Mouse (Mus musculus) right cerebral cortex, adult 2 months (tissue): ENCODE data around the gene Gldn.

Experiments
- DNase-seq, 2 experiments: peaks; one replicate each; pipeline ENCODE4 v3.0.0; 2021 to 2022; ENCODE audit warnings: low spot score in 2 of 2

The Gldn gene

GRCm38 (mm10) chr9:54286331-54286987 is at the start of gene Gldn:
Gene Gldn (plus strand): TSS chr9:54286486.
- DNase-seq = peak; percentile 3 to 15

- no peak for DNase-seq
Measured at GRCm38 (mm10) chr9:54244869-54245665, 41.2 kb upstream of the Gldn start.

DNA sequence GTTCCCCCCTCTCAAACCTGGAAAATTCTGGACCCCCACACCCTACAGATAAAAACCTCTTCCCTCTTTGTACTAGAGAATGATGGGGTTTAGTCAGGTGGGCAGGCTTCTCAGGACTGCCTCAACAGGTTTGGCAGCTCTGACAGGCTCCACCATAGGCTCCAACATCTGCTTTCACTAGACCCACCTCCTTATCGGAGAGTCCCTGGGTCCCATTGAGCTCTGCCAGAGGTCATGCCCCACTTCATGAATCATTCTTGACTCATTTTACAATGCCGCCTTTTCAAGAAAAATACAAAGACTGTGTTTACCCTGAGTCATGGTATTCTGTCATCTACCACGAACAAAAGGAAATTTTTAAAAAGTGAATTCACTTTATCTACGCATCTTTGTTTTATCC is 21.5 kb upstream of the Gldn start:
- no peak for DNase-seq

GRCm38 (mm10) chr9:54268010-54268409 is 18.3 kb upstream of the Gldn start, which contains the start of gene Cyp19a1:
Gene Cyp19a1 (minus strand): TSS chr9:54268110.
- DNase-seq = no peak

DNA sequence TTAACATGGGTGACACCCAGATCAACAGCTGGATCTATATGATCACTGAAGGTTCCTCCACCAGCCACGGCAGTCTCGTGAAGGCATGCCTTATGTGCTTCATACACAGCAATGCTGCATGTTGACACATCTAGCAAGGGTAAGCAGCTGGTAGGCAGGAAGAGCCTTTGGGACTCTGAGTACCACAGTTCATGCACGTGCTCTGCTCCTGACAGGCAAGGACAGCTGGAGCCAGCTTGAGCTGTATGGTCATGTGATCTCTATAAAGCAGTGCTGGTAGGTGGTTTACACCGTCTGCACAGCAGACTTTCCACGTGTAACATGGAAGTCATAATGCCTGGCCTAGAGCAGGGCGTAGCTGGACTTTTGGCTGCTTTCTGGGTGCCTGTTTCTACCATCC is 16.3 kb upstream of the Gldn start:
- no peak for DNase-seq

- no peak for DNase-seq
Measured at GRCm38 (mm10) chr9:54270889-54271288, 15.4 kb upstream of the Gldn start.

GRCm38 (mm10) chr9:54275283-54275682 is 11.0 kb upstream of the Gldn start:
- no peak for DNase-seq

DNA sequence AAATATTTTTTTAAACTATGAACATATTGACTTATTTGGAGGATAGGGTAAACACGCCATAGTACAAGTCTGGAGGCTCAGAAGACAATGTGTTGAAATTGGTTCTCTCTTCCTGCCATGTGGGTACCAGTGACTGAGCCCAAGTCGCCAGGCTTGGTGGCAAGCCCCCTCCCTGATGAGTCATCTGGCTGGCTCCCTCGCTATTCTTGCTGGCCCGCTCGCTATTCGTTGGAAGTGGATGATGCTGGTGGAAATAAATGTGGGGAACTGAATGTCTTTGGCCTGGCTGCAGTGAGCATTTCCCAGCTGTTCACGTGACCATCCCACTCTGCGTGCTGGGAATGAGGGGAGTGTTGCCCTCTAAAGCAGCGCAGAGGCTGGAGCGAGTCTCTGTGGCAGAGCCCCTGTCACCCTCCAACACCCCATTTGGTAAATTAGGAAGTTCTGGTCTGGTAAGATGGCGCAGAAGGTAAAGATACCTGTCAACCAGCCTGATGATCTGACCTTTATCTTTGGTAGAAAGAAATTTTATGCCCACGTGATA is 7.2 kb upstream of the Gldn start:
- no peak for DNase-seq

- DNase-seq = no peak
Measured at GRCm38 (mm10) chr9:54287804-54288203, 1.5 kb downstream of the Gldn start.

DNA sequence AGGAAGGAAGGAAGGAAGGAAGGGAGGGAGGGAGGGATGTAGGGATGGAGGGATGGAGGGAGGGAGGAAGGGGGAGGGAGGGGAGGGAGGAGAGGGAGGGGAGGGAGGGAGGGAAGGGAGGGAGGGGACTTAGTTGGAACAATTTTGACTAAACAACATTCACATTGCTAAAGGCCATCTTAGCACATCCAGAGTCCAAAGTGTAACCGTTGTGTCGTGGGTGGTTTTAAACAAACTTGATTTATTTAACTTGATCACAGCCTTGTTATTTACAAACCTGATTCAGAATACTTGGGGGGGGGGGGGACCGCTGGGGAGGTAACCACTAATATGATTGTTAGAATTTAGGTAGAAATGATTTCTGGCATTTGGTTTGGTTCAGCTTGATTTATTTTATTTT is 13.1 kb downstream of the Gldn start:
- DNase-seq = no peak

DNA sequence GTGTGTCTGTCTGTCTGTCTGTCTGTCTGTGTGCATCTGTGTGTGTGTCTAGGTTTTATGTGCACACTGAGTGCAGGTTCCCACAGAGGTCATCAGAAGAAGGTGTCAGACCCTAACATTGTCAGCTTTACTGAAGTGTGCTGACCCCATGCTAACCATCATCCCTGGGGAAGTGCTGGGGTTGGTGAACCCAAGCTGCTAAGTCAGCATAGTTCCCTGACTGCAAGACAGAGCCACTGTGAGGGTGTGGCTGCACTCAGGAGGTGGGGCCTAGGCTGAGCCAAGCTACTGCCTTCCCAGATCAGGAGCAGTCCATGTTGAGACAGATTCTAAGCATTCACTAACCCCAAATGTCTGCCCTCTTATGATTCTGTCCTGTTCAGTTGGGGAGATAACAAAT is 13.5 kb downstream of the Gldn start:
- no peak for DNase-seq

DNA sequence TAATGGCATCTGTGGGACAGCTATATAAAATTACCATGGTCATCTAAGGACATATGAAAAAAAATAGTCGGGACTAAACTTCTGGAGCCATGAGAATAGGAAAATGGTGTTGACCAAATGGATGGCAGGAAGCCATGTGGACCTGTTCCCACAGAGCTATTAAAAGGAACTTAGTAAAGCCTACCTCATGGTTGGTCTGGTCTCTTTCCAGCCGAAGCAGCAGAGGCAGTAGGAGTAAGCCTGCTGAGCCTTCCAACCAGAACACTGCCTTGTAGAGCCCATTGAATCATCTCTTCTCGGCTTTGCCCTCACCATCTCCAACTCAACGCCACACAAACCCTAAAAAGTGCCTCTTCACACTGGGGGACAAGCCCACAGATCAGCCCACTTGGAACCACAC is 15.0 kb downstream of the Gldn start:
- DNase-seq = peak; percentile 31 to 62

- no peak for DNase-seq
Measured at GRCm38 (mm10) chr9:54308209-54308608, 21.9 kb downstream of the Gldn start.

- DNase-seq = no peak
Measured at GRCm38 (mm10) chr9:54308751-54309358, 22.6 kb downstream of the Gldn start.

- no peak for DNase-seq
Measured at GRCm38 (mm10) chr9:54316363-54316762, 30.1 kb downstream of the Gldn start.

DNA sequence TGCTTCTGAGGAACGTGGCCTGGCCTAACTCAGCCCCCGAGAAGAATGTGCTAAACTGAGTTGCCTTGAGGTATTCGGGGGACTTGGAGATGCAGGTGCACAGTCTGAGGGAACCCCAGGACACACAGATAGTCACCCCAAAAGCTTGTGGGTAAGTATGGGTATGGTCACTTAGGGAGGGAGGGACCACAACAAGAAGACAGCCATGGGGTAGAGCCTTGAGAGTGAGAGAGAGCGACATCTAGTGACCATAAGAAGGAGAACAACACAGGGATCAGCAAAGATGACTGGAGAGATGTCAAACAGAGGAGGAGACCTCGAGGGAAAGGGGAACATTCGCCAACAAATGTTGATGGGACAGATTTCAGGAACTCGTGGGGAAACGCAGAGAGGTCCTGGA is 37.2 kb downstream of the Gldn start:
- DNase-seq = peak in 1 of 2 experiments; percentile 30

DNA sequence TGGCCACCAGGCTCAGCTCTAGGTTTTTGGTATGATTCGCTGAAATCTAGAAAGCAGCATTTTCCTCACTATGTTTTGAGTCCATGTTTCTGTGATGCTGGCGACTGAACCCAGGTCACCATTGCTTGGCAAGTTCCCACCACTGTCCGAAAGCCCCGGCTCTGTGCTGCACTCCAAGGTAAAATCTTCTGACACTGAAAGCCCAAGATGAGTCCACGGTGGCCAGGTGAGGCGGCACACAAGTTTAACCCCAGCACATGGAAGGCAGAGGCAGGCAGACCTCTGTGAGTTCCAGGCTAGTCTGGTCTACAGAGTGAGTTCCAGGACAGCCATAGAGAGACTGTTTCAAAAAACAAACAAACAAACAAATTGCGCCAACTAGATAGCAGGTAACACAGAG is 42.9 kb downstream of the Gldn start:
- no peak for DNase-seq

GRCm38 (mm10) chr9:54335582-54335981 is 49.3 kb downstream of the Gldn start:
- DNase-seq = no peak

DNA sequence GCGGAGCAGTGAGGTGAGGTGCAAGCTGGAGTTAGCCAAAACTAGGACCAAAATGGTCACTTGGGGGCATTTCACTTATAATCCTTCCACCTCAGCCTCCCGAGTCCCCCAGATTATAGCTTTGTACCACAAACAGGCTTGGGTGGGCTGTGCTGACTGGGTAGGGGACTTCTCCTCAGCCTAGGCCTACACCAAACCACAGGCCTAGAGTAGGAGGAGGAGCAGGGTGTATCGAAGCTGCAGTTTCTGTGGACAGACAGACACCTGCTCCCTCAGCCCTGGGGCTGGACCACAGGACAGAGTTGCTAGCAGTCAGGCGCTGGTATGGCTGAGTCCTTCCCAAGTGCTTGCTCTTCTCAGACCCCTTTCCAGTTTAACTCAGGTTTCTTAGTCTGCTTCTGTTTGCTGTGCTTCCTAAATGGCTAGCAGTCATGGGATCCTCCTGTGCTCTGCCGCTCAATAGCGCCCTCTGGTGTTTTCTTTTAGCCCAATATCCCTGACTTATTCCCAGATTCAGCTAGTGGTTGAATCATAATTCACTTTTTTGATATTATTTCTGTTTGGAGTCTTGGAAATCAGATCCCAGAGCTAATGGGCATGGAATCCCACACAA is 50.4 kb downstream of the Gldn start:
- peak; percentile 69 to 78 for DNase-seq

GRCm38 (mm10) chr9:54342026-54342425 is 55.7 kb downstream of the Gldn start:
- no peak for DNase-seq

GRCm38 (mm10) chr9:54356756-54357155 is 70.5 kb downstream of the Gldn start:
- DNase-seq = no peak
